Mouse (Mus musculus): ENCODE results near the gene Rab11fip3. TPM values are rescaled to one million over a fixed set of nuclear protein-coding genes. Genes with fewer than 3 reads are reported as not detected.

Gene Rab11fip3
- polyA plus RNA-seq, 1 experiment from 2014 or later: 4.5 TPM

- no peak for TF ChIP-seq CTCF (IDR thresholded peaks at IDR 0.05; ENCODE audit: low read depth)
- TF ChIP-seq EP300 (optimal IDR thresholded peaks at IDR 0.05): no peak
- Histone ChIP-seq H3K4me3 (ENCODE audit: low read depth, low read length) (no peak overlapping the region), H3K27me3 (ENCODE audit: control insufficient read depth, insufficient read depth, low read length) (no peaks in the 10 kb centered on the region), H3K9ac (ENCODE audit: low read length) (no peak overlapping the region), H3K27ac (replicated peaks) (no peak overlapping the region), H3K4me1 (replicated peaks; ENCODE audit: control insufficient read depth, insufficient read depth) (no peaks in the 10 kb centered on the region), H3K4me2 (replicated peaks; ENCODE audit: low read depth) (no peak overlapping the region), H3K36me3 (ENCODE audit: control insufficient read depth, insufficient read depth, low read length) (peaks cover 8% of the 10 kb centered on the region; the same call in 1 of the 2 replicates), H3K9me3 (ENCODE audit: control insufficient read depth, low read length) (no peaks in the 10 kb centered on the region)
- WGBS: 92% methylated on average over 11 of the region's 11 CpGs
- no peak for DNase-seq (ENCODE audit: low spot score)
- ATAC-seq (ENCODE audit: low FRiP score, low TSS enrichment): no peak
These were observed 110.4 kb downstream of the Rab11fip3 start for GRCm38 (mm10) chr17:25958771-25959494.

GRCm38 (mm10) chr17:25957586-25958051, 111.7 kb downstream of the Rab11fip3 start:
- no peak overlapping the region for H3K9ac ChIP-seq (ENCODE audit: low read length)
- TF ChIP-seq CTCF (IDR thresholded peaks at IDR 0.05; ENCODE audit: low read depth): no peak
- TF ChIP-seq EP300 (optimal IDR thresholded peaks at IDR 0.05): no peak
- 90% methylated on average over 14 of the region's 14 CpGs for WGBS

GRCm38 (mm10) chr17:25956631-25957030, 112.7 kb downstream of the Rab11fip3 start:
- ATAC-seq (ENCODE audit: low FRiP score, low TSS enrichment): no peak
- no peaks in the 10 kb centered on the region for H3K9me3 ChIP-seq (ENCODE audit: control insufficient read depth, low read length)

More at GRCm38 (mm10) chr17:25957586-25958051, 111.7 kb downstream of the Rab11fip3 start:
- Histone ChIP-seq H3K4me2 (replicated peaks; ENCODE audit: low read depth) (no peak overlapping the region), H3K9me3 (ENCODE audit: control insufficient read depth, low read length) (no peaks in the 10 kb centered on the region), H3K36me3 (ENCODE audit: control insufficient read depth, insufficient read depth, low read length) (peaks cover 8% of the 10 kb centered on the region; the same call in 1 of the 2 replicates), H3K27ac (replicated peaks) (no peak overlapping the region), H3K4me1 (replicated peaks; ENCODE audit: control insufficient read depth, insufficient read depth) (no peaks in the 10 kb centered on the region), H3K27me3 (ENCODE audit: control insufficient read depth, insufficient read depth, low read length) (no peaks in the 10 kb centered on the region), H3K4me3 (ENCODE audit: low read depth, low read length) (no peak overlapping the region)
- ATAC-seq (ENCODE audit: low FRiP score, low TSS enrichment) (no peak), DNase-seq (ENCODE audit: low spot score) (no peak)

GRCm38 (mm10) chr17:25956201-25956600, 113.2 kb downstream of the Rab11fip3 start:
- Histone ChIP-seq H3K9me3 (ENCODE audit: control insufficient read depth, low read length) (no peaks in the 10 kb centered on the region), H3K4me2 (replicated peaks; ENCODE audit: low read depth) (no peak overlapping the region), H3K27ac (replicated peaks) (no peak overlapping the region), H3K4me1 (replicated peaks; ENCODE audit: control insufficient read depth, insufficient read depth) (no peaks in the 10 kb centered on the region), H3K9ac (ENCODE audit: low read length) (no peak overlapping the region), H3K27me3 (ENCODE audit: control insufficient read depth, insufficient read depth, low read length) (0 out of 2 replicates have a peak, but pooled peaks cover 4% of the 10 kb centered on the region), H3K36me3 (ENCODE audit: control insufficient read depth, insufficient read depth, low read length) (peaks cover 4% of the 10 kb centered on the region; the same call in 1 of the 2 replicates), H3K4me3 (ENCODE audit: low read depth, low read length) (no peak overlapping the region)
- no peak for ATAC-seq (ENCODE audit: low FRiP score, low TSS enrichment)
- TF ChIP-seq EP300 (optimal IDR thresholded peaks at IDR 0.05): no peak
- no peak for TF ChIP-seq CTCF (IDR thresholded peaks at IDR 0.05; ENCODE audit: low read depth)
- no peak for DNase-seq (ENCODE audit: low spot score)
- WGBS: 75% methylated on average over 7 of the region's 7 CpGs

More at GRCm38 (mm10) chr17:25956631-25957030, 112.7 kb downstream of the Rab11fip3 start:
- 79% methylated on average over 7 of the region's 7 CpGs for WGBS
- H3K27ac ChIP-seq (replicated peaks): no peak overlapping the region
- no peak overlapping the region for H3K4me3 ChIP-seq (ENCODE audit: low read depth, low read length)
- H3K4me2 ChIP-seq (replicated peaks; ENCODE audit: low read depth): no peak overlapping the region
- H3K27me3 ChIP-seq (ENCODE audit: control insufficient read depth, insufficient read depth, low read length): 0 out of 2 replicates have a peak, but pooled peaks cover 4% of the 10 kb centered on the region
- TF ChIP-seq CTCF (IDR thresholded peaks at IDR 0.05; ENCODE audit: low read depth) (no peak), EP300 (optimal IDR thresholded peaks at IDR 0.05) (no peak)
- peaks cover 4% of the 10 kb centered on the region; the same call in 1 of the 2 replicates for H3K36me3 ChIP-seq (ENCODE audit: control insufficient read depth, insufficient read depth, low read length)
- no peaks in the 10 kb centered on the region for H3K4me1 ChIP-seq (replicated peaks; ENCODE audit: control insufficient read depth, insufficient read depth)
- H3K9ac ChIP-seq (ENCODE audit: low read length): no peak overlapping the region
- no peak for DNase-seq (ENCODE audit: low spot score)

- DNase-seq (ENCODE audit: low spot score) (no peak), ATAC-seq (ENCODE audit: low FRiP score, low TSS enrichment) (no peak)
- Histone ChIP-seq H3K27me3 (ENCODE audit: control insufficient read depth, insufficient read depth, low read length) (0 out of 2 replicates have a peak, but pooled peaks cover 4% of the 10 kb centered on the region), H3K36me3 (ENCODE audit: control insufficient read depth, insufficient read depth, low read length) (peaks cover 4% of the 10 kb centered on the region; the same call in 1 of the 2 replicates), H3K4me3 (ENCODE audit: low read depth, low read length) (no peak overlapping the region), H3K9me3 (ENCODE audit: control insufficient read depth, low read length) (no peaks in the 10 kb centered on the region), H3K4me2 (replicated peaks; ENCODE audit: low read depth) (no peak overlapping the region), H3K27ac (replicated peaks) (no peak overlapping the region), H3K9ac (ENCODE audit: low read length) (no peak overlapping the region), H3K4me1 (replicated peaks; ENCODE audit: control insufficient read depth, insufficient read depth) (no peaks in the 10 kb centered on the region)
- WGBS: 44% methylated on average over 3 of the region's 3 CpGs
- TF ChIP-seq CTCF (IDR thresholded peaks at IDR 0.05; ENCODE audit: low read depth) (no peak), EP300 (optimal IDR thresholded peaks at IDR 0.05) (no peak)
These were observed 113.6 kb downstream of the Rab11fip3 start for GRCm38 (mm10) chr17:25955736-25956135.

- no peak for DNase-seq (ENCODE audit: low spot score)
- no peak overlapping the region for H3K4me3 ChIP-seq (ENCODE audit: low read depth, low read length)
- H3K36me3 ChIP-seq (ENCODE audit: control insufficient read depth, insufficient read depth, low read length): no peaks in the 10 kb centered on the region; the same call in 1 of the 2 replicates
- TF ChIP-seq CTCF (IDR thresholded peaks at IDR 0.05; ENCODE audit: low read depth): no peak
- TF ChIP-seq EP300 (optimal IDR thresholded peaks at IDR 0.05): no peak
- no peaks in the 10 kb centered on the region for H3K4me1 ChIP-seq (replicated peaks; ENCODE audit: control insufficient read depth, insufficient read depth)
- no peak overlapping the region for H3K4me2 ChIP-seq (replicated peaks; ENCODE audit: low read depth)
- no peak overlapping the region for H3K27ac ChIP-seq (replicated peaks)
- H3K27me3 ChIP-seq (ENCODE audit: control insufficient read depth, insufficient read depth, low read length): 0 out of 2 replicates have a peak, but pooled peaks cover 4% of the 10 kb centered on the region
- no peak for ATAC-seq (ENCODE audit: low FRiP score, low TSS enrichment)
- no peak overlapping the region for H3K9ac ChIP-seq (ENCODE audit: low read length)
- no peaks in the 10 kb centered on the region for H3K9me3 ChIP-seq (ENCODE audit: control insufficient read depth, low read length)
- 90% methylated on average over 2 of the region's 2 CpGs for WGBS
These were observed 114.7 kb downstream of the Rab11fip3 start for GRCm38 (mm10) chr17:25954671-25955070.
